Mouse (Mus musculus) midbrain, embryonic 13.5 days (tissue): ENCODE data around the gene Slc25a33. TPM values are rescaled to one million over a fixed set of nuclear protein-coding genes. Genes with fewer than 3 reads are reported as not detected.

Source experiments
- ATAC-seq: fragments of 200-750 bp; cut with Nextera tagmentation; 2 replicates; pipeline ENCODE4 v1.8.0; 2017; ENCODE audit warnings: mild to moderate bottlenecking, moderate TSS enrichment, moderate library complexity
- H3K27ac ChIP-seq: fragments of 300-500 bp; sonication (generic); 2 replicates; pipeline ENCODE4 v1.5.1; 2015; ENCODE audit warnings: inconsistent platforms, mild to moderate bottlenecking, moderate library complexity
- H3K27me3 ChIP-seq: fragments of 300-500 bp; sonication (generic); 2 replicates; pipeline ENCODE4 v1.6.1; 2015; ENCODE audit warnings: mild to moderate bottlenecking, inconsistent platforms
- H3K36me3 ChIP-seq: fragments of 300-500 bp; sonication (generic); 2 replicates; pipeline ENCODE4 v1.6.1; 2015; ENCODE audit warnings: mild to moderate bottlenecking, inconsistent platforms
- H3K4me1 ChIP-seq: fragments of 300-500 bp; sonication (generic); replicated peaks from 2 replicates; pipeline ENCODE4 v1.6.1; 2015; ENCODE audit warnings: inconsistent platforms
- H3K4me2 ChIP-seq: fragments of 300-500 bp; sonication (generic); replicated peaks from 2 replicates; pipeline ENCODE4 v1.6.1; 2015; ENCODE audit warnings: moderate library complexity, mild to moderate bottlenecking, inconsistent platforms
- H3K4me3 ChIP-seq: fragments of 300-500 bp; sonication (generic); replicated peaks from 2 replicates; pipeline ENCODE4 v1.5.1; 2015; ENCODE audit warnings: mild to moderate bottlenecking, inconsistent platforms
- H3K9ac ChIP-seq: fragments of 300-500 bp; sonication (generic); replicated peaks from 2 replicates; pipeline ENCODE4 v1.6.1; 2015; ENCODE audit warnings: mild to moderate bottlenecking, inconsistent platforms
- H3K9me3 ChIP-seq: fragments of 300-500 bp; sonication (generic); 2 replicates; pipeline ENCODE4 v1.6.1; 2016; ENCODE audit warnings: mild to moderate bottlenecking, inconsistent platforms
- WGBS: fragments of 180-500 bp; shearing (Covaris S2); methylation state at CpG from one replicate; pipeline ENCODE4 v1.1.7; 2015; 5-methylcytosine and 5-hydroxymethylcytosine counted together
- polyA plus RNA-seq: library from polyadenylated mRNA; unstranded; fragments of >200 nt; fragmentation: Nextera tagmentation; extraction: Ambion mirVana; gene quantifications from 2 replicates; pipeline ENCODE4 v1.2.1, GENCODE M21; 2015

Gene Slc25a33
- polyA plus RNA-seq, 1 experiment from 2014 or later, result 21.9 TPM

- Histone ChIP-seq H3K4me2 (no peak overlapping the region), H3K9me3 (no peaks in the 10 kb centered on the region), H3K27ac (no peak overlapping the region), H3K9ac (no peak overlapping the region), H3K4me3 (no peak overlapping the region), H3K36me3 (no peaks in the 10 kb centered on the region), H3K4me1 (0 out of 2 replicates have a peak, but pooled peaks cover 8% of the 10 kb centered on the region), H3K27me3 (peaks cover 66% of the 10 kb centered on the region)
- ATAC-seq, result peak; percentile 77
- 48% methylated on average over 19 of the region's 19 CpGs for WGBS
These were observed 32.8 kb upstream of the Slc25a33 start for GRCm38 (mm10) chr4:149806699-149807381.

GRCm38 (mm10) chr4:149802269-149802668 lies 28.2 kb upstream of the Slc25a33 start:
- no peaks in the 10 kb centered on the region for H3K36me3 ChIP-seq
- H3K4me3 ChIP-seq, result no peak overlapping the region
- H3K4me1 ChIP-seq, result peaks cover 14% of the 10 kb centered on the region
- H3K9me3 ChIP-seq, result no peaks in the 10 kb centered on the region
- H3K4me2 ChIP-seq, result no peak overlapping the region
- peaks cover 50% of the 10 kb centered on the region for H3K27me3 ChIP-seq
- H3K9ac ChIP-seq, result no peak overlapping the region
- 11% methylated on average over 9 of the region's 9 CpGs for WGBS
- no peak overlapping the region for H3K27ac ChIP-seq
- ATAC-seq, result no peak

- Histone ChIP-seq H3K9ac (no peak overlapping the region), H3K4me2 (no peak overlapping the region), H3K9me3 (no peaks in the 10 kb centered on the region), H3K36me3 (no peaks in the 10 kb centered on the region), H3K27me3 (peaks cover 48% of the 10 kb centered on the region), H3K27ac (no peak overlapping the region), H3K4me1 (peaks cover 11% of the 10 kb centered on the region), H3K4me3 (no peak overlapping the region)
- ATAC-seq, result no peak
- 83% methylated on average over 2 of the region's 2 CpGs for WGBS
These were observed 26.5 kb upstream of the Slc25a33 start for GRCm38 (mm10) chr4:149800576-149800975.

- no peak for ATAC-seq
- Histone ChIP-seq H3K4me1 (peaks cover 11% of the 10 kb centered on the region), H3K9me3 (no peaks in the 10 kb centered on the region), H3K9ac (no peak overlapping the region), H3K4me2 (no peak overlapping the region), H3K36me3 (no peaks in the 10 kb centered on the region), H3K27ac (no peak overlapping the region), H3K27me3 (peaks cover 43% of the 10 kb centered on the region), H3K4me3 (no peak overlapping the region)
- 91% methylated on average over 6 of the region's 6 CpGs for WGBS
These were observed 26.0 kb upstream of the Slc25a33 start for GRCm38 (mm10) chr4:149800172-149800464.

- Histone ChIP-seq H3K9me3 (no peaks in the 10 kb centered on the region), H3K4me1 (peaks cover 11% of the 10 kb centered on the region), H3K4me3 (no peak overlapping the region), H3K4me2 (no peak overlapping the region), H3K27ac (no peak overlapping the region), H3K9ac (no peak overlapping the region), H3K27me3 (peaks cover 38% of the 10 kb centered on the region), H3K36me3 (no peaks in the 10 kb centered on the region)
- no peak for ATAC-seq
- WGBS, result 90% methylated on average over 16 of the region's 16 CpGs
These were observed 25.5 kb upstream of the Slc25a33 start for GRCm38 (mm10) chr4:149799346-149800171.

GRCm38 (mm10) chr4:149798684-149799309 lies 24.7 kb upstream of the Slc25a33 start:
- Histone ChIP-seq H3K4me2 (no peak overlapping the region), H3K9me3 (no peaks in the 10 kb centered on the region), H3K27ac (no peak overlapping the region), H3K4me3 (no peak overlapping the region), H3K9ac (no peak overlapping the region), H3K4me1 (peaks cover 11% of the 10 kb centered on the region), H3K27me3 (peaks cover 30% of the 10 kb centered on the region), H3K36me3 (no peaks in the 10 kb centered on the region)
- ATAC-seq, result no peak
- WGBS, result 26% methylated on average over 7 of the region's 7 CpGs

- no peak for ATAC-seq
- Histone ChIP-seq H3K36me3 (no peaks in the 10 kb centered on the region), H3K4me1 (peaks cover 11% of the 10 kb centered on the region), H3K27ac (no peak overlapping the region), H3K9ac (no peak overlapping the region), H3K27me3 (peaks cover 23% of the 10 kb centered on the region; the same call in 1 of the 2 replicates), H3K9me3 (no peaks in the 10 kb centered on the region), H3K4me2 (no peak overlapping the region), H3K4me3 (no peak overlapping the region)
- WGBS, result 41% methylated on average over 2 of the region's 2 CpGs
These were observed 24.0 kb upstream of the Slc25a33 start for GRCm38 (mm10) chr4:149798116-149798515.

- Histone ChIP-seq H3K4me1 (peaks cover 11% of the 10 kb centered on the region), H3K36me3 (no peaks in the 10 kb centered on the region), H3K27me3 (peaks cover 22% of the 10 kb centered on the region; the same call in 1 of the 2 replicates), H3K9me3 (no peaks in the 10 kb centered on the region), H3K4me3 (no peak overlapping the region), H3K4me2 (no peak overlapping the region), H3K9ac (no peak overlapping the region), H3K27ac (no peak overlapping the region)
- ATAC-seq, result no peak
- WGBS, result 72% methylated on average over 1 of the region's 1 CpGs
These were observed 23.1 kb upstream of the Slc25a33 start for GRCm38 (mm10) chr4:149797220-149797610.

GRCm38 (mm10) chr4:149796567-149797219 lies 22.6 kb upstream of the Slc25a33 start:
- Histone ChIP-seq H3K9ac (no peak overlapping the region), H3K4me3 (no peak overlapping the region), H3K4me2 (no peak overlapping the region), H3K27ac (no peak overlapping the region), H3K27me3 (peaks cover 22% of the 10 kb centered on the region; the same call in 1 of the 2 replicates), H3K4me1 (peaks cover 9% of the 10 kb centered on the region), H3K9me3 (no peaks in the 10 kb centered on the region), H3K36me3 (no peaks in the 10 kb centered on the region)
- ATAC-seq, result no peak
- WGBS, result 66% methylated on average over 14 of the region's 14 CpGs

GRCm38 (mm10) chr4:149794966-149795477 lies 20.9 kb upstream of the Slc25a33 start:
- Histone ChIP-seq H3K9ac (no peak overlapping the region), H3K36me3 (no peaks in the 10 kb centered on the region), H3K4me3 (no peak overlapping the region), H3K4me1 (peaks cover 7% of the 10 kb centered on the region), H3K9me3 (no peaks in the 10 kb centered on the region), H3K27ac (no peak overlapping the region), H3K4me2 (no peak overlapping the region), H3K27me3 (peaks cover 16% of the 10 kb centered on the region; the same call in 1 of the 2 replicates)
- ATAC-seq, result no peak
- 87% methylated on average over 7 of the region's 7 CpGs for WGBS

GRCm38 (mm10) chr4:149794010-149794338 lies 19.9 kb upstream of the Slc25a33 start:
- peaks cover 14% of the 10 kb centered on the region for H3K4me1 ChIP-seq
- no peak overlapping the region for H3K4me3 ChIP-seq
- whole genome bisulfite sequencing, result 62% methylated on average over 8 of the region's 8 CpGs
- peaks cover 16% of the 10 kb centered on the region; the same call in 1 of the 2 replicates for H3K27me3 ChIP-seq
- no peak for ATAC-seq
- H3K4me2 ChIP-seq, result no peak overlapping the region
- H3K9ac ChIP-seq, result no peak overlapping the region
- H3K9me3 ChIP-seq, result no peaks in the 10 kb centered on the region
- H3K36me3 ChIP-seq, result no peaks in the 10 kb centered on the region
- no peak overlapping the region for H3K27ac ChIP-seq
